Mouse (Mus musculus): Measurements from ENCODE around the gene Snrk. TPM values are rescaled to one million over a fixed set of nuclear protein-coding genes. Genes with fewer than 3 reads are reported as not detected.
A peak's percentile ranks its signal among the peaks of the same experiment; 100 is the strongest.

The Snrk gene
- polyA plus RNA-seq, 1 experiment, result 49.0 TPM

- H3K27me3 ChIP-seq (replicated peaks; ENCODE audit: control insufficient read depth, insufficient read depth, low read length), result no peaks in the 10 kb centered on the region
- H3K27ac ChIP-seq (ENCODE audit: insufficient read depth, low read depth, low read length), result no peak overlapping the region
- DNase-seq, result peak; percentile 24
- 64% methylated on average over 6 of the region's 6 CpGs for WGBS
- H3K4me3 ChIP-seq (ENCODE audit: insufficient read depth, low read depth, low read length), result no peak overlapping the region
- peaks cover 21% of the 10 kb centered on the region for H3K4me1 ChIP-seq (ENCODE audit: control insufficient read depth, insufficient read depth, low read length)
- TF ChIP-seq CTCF (conservative IDR thresholded peaks at IDR 0.05; ENCODE audit: insufficient read depth, insufficient read length, low read depth, low read length), result 0 out of 2 replicates have a peak, but pooled peaks have one; percentile 19
- TF ChIP-seq POLR2A (IDR thresholded peaks at IDR 0.05; ENCODE audit: low read depth, low read length), result no peak
- H3K36me3 ChIP-seq (ENCODE audit: control insufficient read depth, insufficient read depth, low read length), result no peaks in the 10 kb centered on the region; the same call in 1 of the 2 replicates
These were observed 52.8 kb downstream of the Snrk start for GRCm38 (mm10) chr9:122169901-122170300.

GRCm38 (mm10) chr9:122172612-122173186, 55.6 kb downstream of the Snrk start:
- no peak overlapping the region for H3K27ac ChIP-seq (ENCODE audit: insufficient read depth, low read depth, low read length)
- no peaks in the 10 kb centered on the region for H3K27me3 ChIP-seq (replicated peaks; ENCODE audit: control insufficient read depth, insufficient read depth, low read length)
- 83% methylated on average over 11 of the region's 11 CpGs for WGBS
- no peaks in the 10 kb centered on the region; the same call in 1 of the 2 replicates for H3K36me3 ChIP-seq (ENCODE audit: control insufficient read depth, insufficient read depth, low read length)
- TF ChIP-seq POLR2A (IDR thresholded peaks at IDR 0.05; ENCODE audit: low read depth, low read length) (no peak), CTCF (conservative IDR thresholded peaks at IDR 0.05; ENCODE audit: insufficient read depth, insufficient read length, low read depth, low read length) (0 out of 2 replicates have a peak, but pooled peaks have one; percentile 7)
- no peak for DNase-seq
- no peak overlapping the region for H3K4me3 ChIP-seq (ENCODE audit: insufficient read depth, low read depth, low read length)
- peaks cover 26% of the 10 kb centered on the region for H3K4me1 ChIP-seq (ENCODE audit: control insufficient read depth, insufficient read depth, low read length)

GRCm38 (mm10) chr9:122173405-122174233, 56.6 kb downstream of the Snrk start:
- H3K27ac ChIP-seq (ENCODE audit: insufficient read depth, low read depth, low read length), result no peak overlapping the region
- no peak for TF ChIP-seq POLR2A (IDR thresholded peaks at IDR 0.05; ENCODE audit: low read depth, low read length)
- no peak for TF ChIP-seq CTCF (conservative IDR thresholded peaks at IDR 0.05; ENCODE audit: insufficient read depth, insufficient read length, low read depth, low read length)
- H3K4me3 ChIP-seq (ENCODE audit: insufficient read depth, low read depth, low read length), result no peak overlapping the region
- WGBS, result 53% methylated on average over 9 of the region's 9 CpGs
- peaks cover 33% of the 10 kb centered on the region for H3K4me1 ChIP-seq (ENCODE audit: control insufficient read depth, insufficient read depth, low read length)
- DNase-seq, result peak; percentile 84
- H3K36me3 ChIP-seq (ENCODE audit: control insufficient read depth, insufficient read depth, low read length), result no peaks in the 10 kb centered on the region; the same call in 1 of the 2 replicates
- no peaks in the 10 kb centered on the region for H3K27me3 ChIP-seq (replicated peaks; ENCODE audit: control insufficient read depth, insufficient read depth, low read length)

GRCm38 (mm10) chr9:122174723-122175122, 57.7 kb downstream of the Snrk start:
- H3K4me3 ChIP-seq (ENCODE audit: insufficient read depth, low read depth, low read length), result no peak overlapping the region
- no peaks in the 10 kb centered on the region for H3K27me3 ChIP-seq (replicated peaks; ENCODE audit: control insufficient read depth, insufficient read depth, low read length)
- H3K36me3 ChIP-seq (ENCODE audit: control insufficient read depth, insufficient read depth, low read length), result no peaks in the 10 kb centered on the region; the same call in 1 of the 2 replicates
- DNase-seq, result no peak
- 94% methylated on average over 6 of the region's 6 CpGs for WGBS
- no peak for TF ChIP-seq CTCF (conservative IDR thresholded peaks at IDR 0.05; ENCODE audit: insufficient read depth, insufficient read length, low read depth, low read length)
- TF ChIP-seq POLR2A (IDR thresholded peaks at IDR 0.05; ENCODE audit: low read depth, low read length), result no peak
- peaks cover 35% of the 10 kb centered on the region for H3K4me1 ChIP-seq (ENCODE audit: control insufficient read depth, insufficient read depth, low read length)
- no peak overlapping the region for H3K27ac ChIP-seq (ENCODE audit: insufficient read depth, low read depth, low read length)

GRCm38 (mm10) chr9:122177256-122178220, 60.5 kb downstream of the Snrk start:
- H3K27me3 ChIP-seq (replicated peaks; ENCODE audit: control insufficient read depth, insufficient read depth, low read length), result no peaks in the 10 kb centered on the region
- peak; percentile 85 for DNase-seq
- H3K36me3 ChIP-seq (ENCODE audit: control insufficient read depth, insufficient read depth, low read length), result no peaks in the 10 kb centered on the region
- 39% methylated on average over 7 of the region's 7 CpGs for WGBS
- TF ChIP-seq CTCF (conservative IDR thresholded peaks at IDR 0.05; ENCODE audit: insufficient read depth, insufficient read length, low read depth, low read length), result no peak
- TF ChIP-seq POLR2A (IDR thresholded peaks at IDR 0.05; ENCODE audit: low read depth, low read length), result no peak
- H3K4me1 ChIP-seq (ENCODE audit: control insufficient read depth, insufficient read depth, low read length), result peaks cover 35% of the 10 kb centered on the region
- H3K27ac ChIP-seq (ENCODE audit: insufficient read depth, low read depth, low read length), result peak overlapping the region; percentile 74
- no peak overlapping the region for H3K4me3 ChIP-seq (ENCODE audit: insufficient read depth, low read depth, low read length)

GRCm38 (mm10) chr9:122178427-122178826, 61.4 kb downstream of the Snrk start:
- TF ChIP-seq CTCF (conservative IDR thresholded peaks at IDR 0.05; ENCODE audit: insufficient read depth, insufficient read length, low read depth, low read length), result no peak
- no peak for TF ChIP-seq POLR2A (IDR thresholded peaks at IDR 0.05; ENCODE audit: low read depth, low read length)
- no peak for DNase-seq
- peak overlapping the region; percentile 74; the same call in 1 of the 2 replicates for H3K27ac ChIP-seq (ENCODE audit: insufficient read depth, low read depth, low read length)
- 55% methylated on average over 4 of the region's 4 CpGs for WGBS
- no peaks in the 10 kb centered on the region for H3K36me3 ChIP-seq (ENCODE audit: control insufficient read depth, insufficient read depth, low read length)
- peaks cover 26% of the 10 kb centered on the region for H3K4me1 ChIP-seq (ENCODE audit: control insufficient read depth, insufficient read depth, low read length)
- no peaks in the 10 kb centered on the region for H3K27me3 ChIP-seq (replicated peaks; ENCODE audit: control insufficient read depth, insufficient read depth, low read length)
- no peak overlapping the region for H3K4me3 ChIP-seq (ENCODE audit: insufficient read depth, low read depth, low read length)

Measured in kidney, adult 2 months (tissue).